Mouse (Mus musculus) lung, postnatal 0 days (tissue): ENCODE results near the gene Myadml2. TPM values are rescaled to one million over a fixed set of nuclear protein-coding genes. Genes with fewer than 3 reads are reported as not detected.

Experiments used
- ATAC-seq: fragments of 200-750 bp; cut with Nextera tagmentation; 2 replicates; pipeline ENCODE4 v1.8.0; 2017; ENCODE audit warnings: moderate library complexity
- DNase-seq: peaks from one replicate; pipeline ENCODE4 v3.0.0-alpha.2; 2016; ENCODE audit warnings: low spot score
- H3K27ac ChIP-seq: fragments of 300-500 bp; sonication (generic); 2 replicates; pipeline ENCODE4 v1.5.1; 2014; ENCODE audit warnings: antibody characterized with exemption, mild to moderate bottlenecking, low read length, mixed read lengths
- H3K27me3 ChIP-seq: fragments of 300-500 bp; sonication (generic); replicated peaks from 2 replicates; pipeline ENCODE4 v1.6.1; 2014; ENCODE audit warnings: low read length, mixed read lengths; ENCODE audit not compliant: insufficient read depth
- H3K36me3 ChIP-seq: fragments of 300-500 bp; sonication (generic); 2 replicates; pipeline ENCODE4 v1.6.1; 2014; ENCODE audit warnings: low read length, mixed read lengths; ENCODE audit not compliant: insufficient read depth
- H3K4me1 ChIP-seq: fragments of 300-500 bp; sonication (generic); 2 replicates; pipeline ENCODE4 v1.6.1; 2014; ENCODE audit warnings: antibody characterized with exemption, low read depth, low read length, mixed read lengths; ENCODE audit not compliant: insufficient read depth
- H3K4me2 ChIP-seq: fragments of 300-500 bp; sonication (generic); replicated peaks from 2 replicates; pipeline ENCODE4 v1.6.1; 2014; ENCODE audit warnings: low read depth, mild to moderate bottlenecking, low read length, moderate library complexity, mixed read lengths
- H3K4me3 ChIP-seq: fragments of 300-500 bp; sonication (generic); 2 replicates; pipeline ENCODE4 v1.5.1; 2014; ENCODE audit warnings: low read depth, low read length
- H3K9ac ChIP-seq: fragments of 300-500 bp; sonication (generic); replicated peaks from 2 replicates; pipeline ENCODE4 v1.6.1; 2014; ENCODE audit warnings: low read depth, mild to moderate bottlenecking
- H3K9me3 ChIP-seq: fragments of 300-500 bp; sonication (generic); 2 replicates; pipeline ENCODE4 v1.6.1; 2016; ENCODE audit warnings: low read length, mixed read lengths
- CTCF ChIP-seq: IDR thresholded peaks from 2 replicates; pipeline ENCODE4 v1.5.1; 2016; ENCODE audit warnings: antibody characterized with exemption, mild to moderate bottlenecking
- EP300 ChIP-seq: IDR thresholded peaks from 2 replicates; pipeline ENCODE4 v1.6.1; 2016; ENCODE audit warnings: antibody characterized with exemption, mild to moderate bottlenecking, control low read depth
- WGBS: fragments of 180-500 bp; shearing (Covaris S2); extraction: QIAGEN DNeasy Blood & Tissue Kit; methylation state at CpG from one replicate; pipeline ENCODE4 v1.1.7; 2014; 5-methylcytosine and 5-hydroxymethylcytosine counted together
- polyA plus RNA-seq: library from polyadenylated mRNA; unstranded; fragments of >200 nt; fragmentation: Nextera tagmentation; extraction: Ambion mirVana; gene quantifications from 2 replicates; pipeline ENCODE4 v1.2.1, GENCODE M21; 2015

Myadml2 gene
- polyA plus RNA-seq, 1 experiment from 2014 or later, result not detected

DNA sequence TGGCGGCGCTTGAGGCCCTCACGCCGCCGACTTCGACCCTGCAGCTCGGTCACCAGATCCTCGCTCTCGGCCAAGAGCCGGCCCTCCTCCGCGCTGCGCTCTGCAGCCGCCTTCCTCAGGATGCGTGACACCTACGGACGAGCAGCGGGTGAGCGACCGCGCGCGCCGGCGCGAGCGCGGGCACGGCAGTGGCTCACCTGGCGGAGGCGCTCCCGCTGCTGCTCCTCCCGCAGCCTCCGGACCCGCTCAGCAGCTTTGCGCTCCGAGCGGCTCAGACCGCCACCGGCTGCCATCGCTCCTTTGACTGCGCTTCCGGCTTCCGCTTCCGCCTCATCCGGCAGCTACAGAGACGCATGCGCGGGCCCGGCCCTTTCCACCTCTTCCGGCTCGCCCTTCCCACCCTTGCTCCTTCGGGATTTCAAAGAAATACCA, 23.3 kb downstream of the Myadml2 start:
- Histone ChIP-seq H3K4me3 (peak overlapping the region; percentile 93), H3K9me3 (no peaks in the 10 kb centered on the region), H3K36me3 (peaks cover 18% of the 10 kb centered on the region), H3K9ac (peak overlapping the region; percentile 78), H3K27me3 (no peaks in the 10 kb centered on the region), H3K4me2 (peak overlapping the region; percentile 98), H3K27ac (peak overlapping the region; percentile 84), H3K4me1 (peaks cover 5% of the 10 kb centered on the region; the same call in 1 of the 2 replicates)
- peak; percentile 87 for ATAC-seq
- WGBS, result 0% methylated on average over 53 of the region's 53 CpGs
- TF ChIP-seq CTCF (no peak), EP300 (no peak)
- peak; percentile 96 for DNase-seq

DNA sequence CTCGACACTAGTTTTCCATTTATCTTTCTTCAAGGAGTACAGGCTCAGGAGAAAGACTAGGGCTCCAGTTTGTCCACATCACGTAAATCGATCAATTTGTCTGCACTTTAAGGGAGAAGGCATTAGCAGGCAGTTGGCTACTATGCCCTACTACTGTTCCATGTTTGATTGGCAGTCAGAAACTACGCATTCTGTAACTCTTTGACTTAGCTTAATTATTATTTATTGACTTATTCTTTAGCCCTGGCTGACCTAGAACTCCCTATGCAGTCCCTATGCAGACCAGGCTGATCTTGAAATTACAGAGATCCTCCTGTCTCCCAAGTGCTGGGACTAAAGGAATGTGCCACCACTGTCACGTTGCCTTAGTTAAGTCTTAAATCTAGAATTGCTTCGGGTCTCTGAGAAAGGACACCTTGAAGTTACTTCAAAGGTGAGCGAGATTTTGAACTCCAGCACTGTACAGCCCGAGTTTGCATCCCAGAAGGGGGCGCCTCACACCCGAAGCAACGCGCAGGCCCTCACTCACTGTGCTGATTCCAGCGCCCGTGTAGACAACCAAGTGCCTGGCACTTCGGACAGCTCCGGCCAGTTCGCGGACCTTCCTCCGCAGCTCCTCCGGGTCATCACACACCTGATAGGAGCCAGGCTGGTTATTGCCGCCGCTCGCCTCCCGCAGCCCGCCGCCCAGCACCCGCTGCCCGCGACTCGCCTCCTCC, 23.8 kb downstream of the Myadml2 start:
- Histone ChIP-seq H3K4me3 (peak overlapping the region; percentile 93), H3K4me1 (0 out of 2 replicates have a peak, but pooled peaks cover 4% of the 10 kb centered on the region), H3K9ac (peak overlapping the region; percentile 78), H3K36me3 (peaks cover 18% of the 10 kb centered on the region), H3K27ac (peak overlapping the region; percentile 84), H3K27me3 (no peaks in the 10 kb centered on the region), H3K9me3 (no peaks in the 10 kb centered on the region), H3K4me2 (peak overlapping the region; percentile 98)
- peak; percentile 81 for ATAC-seq
- WGBS, result 10% methylated on average over 29 of the region's 30 CpGs
- TF ChIP-seq CTCF (peak; percentile 71), EP300 (no peak)
- DNase-seq, result peak; percentile 71

DNA sequence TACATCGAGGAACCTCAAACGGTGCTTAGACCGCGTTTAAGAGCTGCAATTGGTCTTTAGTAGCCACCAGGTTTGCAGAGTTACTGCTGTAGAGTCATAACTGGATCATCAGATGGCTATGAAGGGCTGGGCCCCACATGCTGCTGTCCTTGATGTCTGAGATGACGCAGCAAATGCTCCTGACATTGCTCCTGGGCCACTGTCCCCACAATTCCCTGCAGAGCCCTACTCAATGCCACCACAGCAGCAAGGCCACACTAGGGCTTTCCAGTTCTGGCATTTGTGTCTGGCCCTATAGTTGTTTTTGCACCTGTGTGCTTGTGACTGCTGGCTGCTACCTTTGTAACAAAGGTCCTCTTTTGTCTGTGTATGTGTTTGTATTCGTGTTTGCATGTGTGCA, 25.2 kb downstream of the Myadml2 start:
- H3K9me3 ChIP-seq, result no peaks in the 10 kb centered on the region
- no peak for TF ChIP-seq CTCF
- TF ChIP-seq EP300, result no peak
- WGBS, result 89% methylated on average over 6 of the region's 6 CpGs
- H3K36me3 ChIP-seq, result peaks cover 23% of the 10 kb centered on the region
- ATAC-seq, result no peak
- H3K27me3 ChIP-seq, result no peaks in the 10 kb centered on the region
- H3K4me3 ChIP-seq, result no peak overlapping the region
- 0 out of 2 replicates have a peak, but pooled peaks cover 4% of the 10 kb centered on the region for H3K4me1 ChIP-seq
- no peak overlapping the region for H3K27ac ChIP-seq
- no peak overlapping the region for H3K4me2 ChIP-seq
- no peak for DNase-seq
- H3K9ac ChIP-seq, result no peak overlapping the region

DNA sequence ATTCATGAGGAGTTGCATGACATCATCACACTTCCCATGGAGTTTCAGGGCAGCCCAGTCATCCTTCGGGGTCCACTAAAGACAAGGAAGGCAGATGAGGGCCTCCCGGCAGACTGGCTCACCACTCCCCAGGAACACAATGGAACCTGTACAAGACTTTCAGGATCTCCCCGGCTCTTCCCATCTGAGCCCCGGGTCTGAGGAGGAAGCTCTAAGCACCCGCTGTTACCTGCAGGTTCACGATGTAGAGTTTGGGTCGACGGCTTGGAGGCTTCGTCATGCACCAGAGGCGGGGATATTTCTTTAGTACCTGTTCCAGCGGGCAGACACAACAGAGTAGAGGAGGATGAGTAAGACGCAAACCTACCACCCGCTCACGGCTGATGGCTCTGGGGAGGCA, 27.8 kb downstream of the Myadml2 start:
- peaks cover 10% of the 10 kb centered on the region for H3K4me1 ChIP-seq
- H3K27me3 ChIP-seq, result no peaks in the 10 kb centered on the region
- no peak overlapping the region for H3K27ac ChIP-seq
- H3K9me3 ChIP-seq, result no peaks in the 10 kb centered on the region
- 92% methylated on average over 14 of the region's 14 CpGs for WGBS
- TF ChIP-seq EP300, result no peak
- no peak for TF ChIP-seq CTCF
- no peak overlapping the region for H3K4me3 ChIP-seq
- ATAC-seq (no peak), DNase-seq (no peak)
- no peak overlapping the region for H3K4me2 ChIP-seq
- no peak overlapping the region for H3K9ac ChIP-seq
- peaks cover 23% of the 10 kb centered on the region for H3K36me3 ChIP-seq

- ATAC-seq (no peak), DNase-seq (no peak)
- no peak overlapping the region for H3K9ac ChIP-seq
- TF ChIP-seq CTCF, result no peak
- TF ChIP-seq EP300, result no peak
- H3K27me3 ChIP-seq, result no peaks in the 10 kb centered on the region
- peaks cover 8% of the 10 kb centered on the region for H3K4me1 ChIP-seq
- no peak overlapping the region for H3K4me2 ChIP-seq
- H3K9me3 ChIP-seq, result no peaks in the 10 kb centered on the region
- no peak overlapping the region for H3K27ac ChIP-seq
- no peak overlapping the region for H3K4me3 ChIP-seq
- H3K36me3 ChIP-seq, result peaks cover 23% of the 10 kb centered on the region
- WGBS, result 96% methylated on average over 25 of the region's 25 CpGs
Measured at GRCm38 (mm10) chr11:120618619-120619535, 29.1 kb downstream of the Myadml2 start.

DNA sequence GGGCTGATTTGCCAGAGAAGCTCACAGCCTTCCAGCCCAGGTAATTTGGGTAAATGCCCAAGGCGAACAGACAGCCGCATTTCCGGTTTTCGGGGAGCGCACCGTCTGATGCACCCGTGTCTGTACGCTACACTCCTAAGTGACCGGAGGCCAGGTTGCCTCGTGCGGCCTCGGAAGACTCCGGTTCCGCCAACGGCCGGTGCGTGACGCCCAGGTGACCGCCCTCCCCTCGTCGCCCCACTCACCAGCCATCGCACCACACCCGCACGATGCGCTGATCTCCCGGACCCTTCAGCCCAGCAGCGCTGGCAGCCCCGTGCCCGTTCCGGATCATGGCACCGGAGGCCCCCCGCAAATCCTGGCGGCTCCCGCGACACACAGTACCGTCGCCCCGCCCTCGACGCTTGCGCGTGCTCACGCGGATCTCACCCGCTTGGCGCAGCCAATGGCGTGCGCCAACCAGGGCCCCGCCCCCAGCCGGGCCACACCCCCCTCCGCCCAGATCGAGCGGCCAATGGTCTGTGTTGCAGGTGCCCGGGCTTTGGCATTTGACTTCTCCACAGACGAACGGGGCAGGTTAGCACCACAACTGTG, 30.3 kb downstream of the Myadml2 start, which contains the start of gene Pcyt2:
TSS of gene Pcyt2 (minus strand) at position 418 of the 594 bp plus-strand sequence.
- H3K27ac ChIP-seq, result peak within 1 kb of the TSS; percentile 59
- no peaks in the 10 kb centered on the region for H3K27me3 ChIP-seq
- peaks cover 20% of the 10 kb centered on the region for H3K36me3 ChIP-seq
- under 1% methylated on average over 56 of the region's 56 CpGs for WGBS
- H3K9me3 ChIP-seq, result no peaks in the 10 kb centered on the region
- DNase-seq (peak; percentile 94), ATAC-seq (peak; percentile 99)
- H3K4me3 ChIP-seq, result peak within 1 kb of the TSS; percentile 63
- TF ChIP-seq CTCF (no peak), EP300 (no peak)
- peak within 1 kb of the TSS; percentile 92 for H3K4me2 ChIP-seq
- H3K4me1 ChIP-seq, result peaks cover 8% of the 10 kb centered on the region
- H3K9ac ChIP-seq, result peak within 1 kb of the TSS; percentile 65
